Comparison of ENCODE assay signal across 21 mouse cellular contexts in the genomic region with DNA sequence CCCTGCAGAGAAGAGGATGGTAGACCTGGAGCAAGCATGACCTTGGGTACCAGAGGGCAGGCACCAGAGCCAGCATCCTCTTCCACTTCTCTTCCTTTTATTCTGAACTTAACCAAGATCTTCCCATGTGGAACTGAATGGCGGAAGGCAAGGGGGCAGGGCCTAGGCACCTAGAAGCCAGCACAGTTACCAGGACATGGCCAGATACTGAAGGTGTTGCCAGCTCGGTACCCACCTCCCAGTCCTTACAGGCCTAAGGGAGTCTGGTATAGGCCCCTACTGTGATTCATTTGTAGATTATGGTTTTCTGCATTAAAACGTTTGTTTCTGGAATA. TPM values are rescaled to one million over a fixed set of nuclear protein-coding genes. Genes with fewer than 3 reads are reported as not detected.
DNase-seq lines count a peak whose midpoint lies in the region; ATAC-seq and TF ChIP-seq lines count a peak whose summit lies in the region.
"Had no signal": no experiment of that assay in that cellular context is flagged by ENCODE, and none has a peak within 500 bp of the region (broad histone marks: within the 10 kb centered on the region; RNA-seq: fewer than 3 reads in every experiment).

No protein-coding gene starts in this region.

- H3K4me2 ChIP-seq in heart, embryonic 11.5 days: no peak overlapping the region
- H3K4me2 ChIP-seq in midbrain, embryonic 13.5 days (replicated peaks): no peak overlapping the region
- H3K4me2 ChIP-seq: limb, embryonic 13.5 days; lung, embryonic 14.5 days had no signal

- ATAC-seq in heart, embryonic 11.5 days (replicated peaks; ENCODE audit: insufficient number of reproducible peaks, low FRiP score, low TSS enrichment): no peak
- no peak for ATAC-seq in midbrain, embryonic 13.5 days
- ATAC-seq: hindbrain, embryonic 16.5 days; Patski had no signal

- TF ChIP-seq CTCF in kidney, adult 2 months (conservative IDR thresholded peaks at IDR 0.05; ENCODE audit: insufficient read depth, insufficient read length, low read depth, low read length): no peak

- H3K9ac ChIP-seq in heart, embryonic 11.5 days (ENCODE audit: low read depth, low read length): peak overlapping the region; percentile 47; the same call in 1 of the 2 replicates
- H3K9ac ChIP-seq in midbrain, embryonic 13.5 days (replicated peaks): no peak overlapping the region; the same call in 1 of the 2 replicates
- H3K9ac ChIP-seq: forebrain, postnatal 0 days; limb, embryonic 13.5 days; liver, embryonic 14.5 days; lung, embryonic 14.5 days had no signal

- DNase-seq in heart, adult 9 months (ENCODE audit: low spot score in 2 of 2): no peak
- no peak for DNase-seq in kidney, adult 2 months
- no peak for DNase-seq in kidney, postnatal 14 days
- no peak for DNase-seq in midbrain, embryonic 10.5 days (ENCODE audit: low spot score)
- DNase-seq: cerebellum, adult 9-10 months; gastrocnemius, postnatal 25 days; layer of hippocampus, adult 9-11 months; right cerebral cortex, postnatal 25 days; spleen, adult 18-20 months had no signal

- H3K4me1 ChIP-seq in heart, embryonic 11.5 days (ENCODE audit: control insufficient read depth, insufficient read depth, low read length): no peaks in the 10 kb centered on the region; the same call in 1 of the 2 replicates
- peaks cover 18% of the 10 kb centered on the region; the same call in 1 of the 2 replicates for H3K4me1 ChIP-seq in kidney, adult 2 months (ENCODE audit: control insufficient read depth, insufficient read depth, low read length)
- peaks cover 44% of the 10 kb centered on the region for H3K4me1 ChIP-seq in midbrain, embryonic 10.5 days
- peaks cover 11% of the 10 kb centered on the region for H3K4me1 ChIP-seq in midbrain, embryonic 13.5 days (replicated peaks)
- H3K4me1 ChIP-seq: limb, embryonic 13.5 days had no signal

- 75% methylated on average over 3 of the region's 3 CpGs for WGBS in heart, embryonic 11.5 days (ENCODE audit: insufficient replicate concordance)
- 60% methylated on average over 3 of the region's 3 CpGs for WGBS in kidney, adult 2 months
- WGBS in midbrain, embryonic 10.5 days: 75% methylated on average over 3 of the region's 3 CpGs
- WGBS in midbrain, embryonic 13.5 days: 87% methylated on average over 3 of the region's 3 CpGs

- no peak overlapping the region for H3K4me3 ChIP-seq in heart, embryonic 11.5 days (ENCODE audit: low read depth, low read length)
- no peak overlapping the region for H3K4me3 ChIP-seq in kidney, adult 2 months (ENCODE audit: insufficient read depth, low read depth, low read length)
- no peak overlapping the region for H3K4me3 ChIP-seq in midbrain, embryonic 10.5 days
- H3K4me3 ChIP-seq in midbrain, embryonic 13.5 days (replicated peaks): no peak overlapping the region
- H3K4me3 ChIP-seq: heart, embryonic 10.5 days; limb, embryonic 13.5 days had no signal

- no peaks in the 10 kb centered on the region for H3K9me3 ChIP-seq in heart, embryonic 11.5 days (replicated peaks; ENCODE audit: control insufficient read depth, low read length)
- no peaks in the 10 kb centered on the region for H3K9me3 ChIP-seq in midbrain, embryonic 10.5 days (replicated peaks)
- no peaks in the 10 kb centered on the region for H3K9me3 ChIP-seq in midbrain, embryonic 13.5 days
- H3K9me3 ChIP-seq: G1E; heart, embryonic 10.5 days; limb, embryonic 13.5 days had no signal

- H3K27me3 ChIP-seq in heart, embryonic 11.5 days (ENCODE audit: control insufficient read depth, insufficient read depth, low read length): no peaks in the 10 kb centered on the region
- H3K27me3 ChIP-seq in kidney, adult 2 months (replicated peaks; ENCODE audit: control insufficient read depth, insufficient read depth, low read length): no peaks in the 10 kb centered on the region
- no peaks in the 10 kb centered on the region for H3K27me3 ChIP-seq in midbrain, embryonic 10.5 days (ENCODE audit: low read depth, poor library complexity, severe bottlenecking)
- H3K27me3 ChIP-seq in midbrain, embryonic 13.5 days: no peaks in the 10 kb centered on the region
- H3K27me3 ChIP-seq: limb, embryonic 13.5 days; Patski had no signal

- no peak for TF ChIP-seq POLR2A in kidney, adult 2 months (IDR thresholded peaks at IDR 0.05; ENCODE audit: low read depth, low read length)

- H3K27ac ChIP-seq in heart, embryonic 11.5 days (ENCODE audit: low read depth, low read length): no peak overlapping the region
- H3K27ac ChIP-seq in kidney, adult 2 months (ENCODE audit: insufficient read depth, low read depth, low read length): peak overlapping the region; percentile 52
- peak overlapping the region; percentile 61 for H3K27ac ChIP-seq in midbrain, embryonic 10.5 days (replicated peaks)
- no peak overlapping the region for H3K27ac ChIP-seq in midbrain, embryonic 13.5 days
- H3K27ac ChIP-seq: heart, embryonic 10.5 days; limb, embryonic 13.5 days; liver, embryonic 14.5 days had no signal

- H3K36me3 ChIP-seq in heart, embryonic 11.5 days (ENCODE audit: control insufficient read depth, insufficient read depth, low read length): no peaks in the 10 kb centered on the region
- H3K36me3 ChIP-seq in kidney, adult 2 months (ENCODE audit: control insufficient read depth, insufficient read depth, low read length): no peaks in the 10 kb centered on the region
- H3K36me3 ChIP-seq in midbrain, embryonic 10.5 days: peaks cover 36% of the 10 kb centered on the region
- peaks cover 22% of the 10 kb centered on the region for H3K36me3 ChIP-seq in midbrain, embryonic 13.5 days
- H3K36me3 ChIP-seq: G1E had no signal

RNA-seq across cellular contexts. Expression of a gene that starts 16.6 kb away (rescaled TPM):
- 1.5 TPM in 2 replicates for polyA plus RNA-seq in heart, embryonic 11.5 days (2014; fragmentation: Nextera tagmentation; extraction: Ambion mirVana)
- polyA plus RNA-seq in kidney, adult 2 months (2012; rRNA removed): 5.4 and 5.6 TPM in 2 replicates
- polyA plus RNA-seq in midbrain, embryonic 10.5 days (2016; fragmentation: Nextera tagmentation; extraction: Ambion mirVana): 3.4 and 3.9 TPM in 2 replicates
- 7.3 and 7.6 TPM in 2 replicates for polyA plus RNA-seq in midbrain, embryonic 13.5 days (2015; fragmentation: Nextera tagmentation; extraction: Ambion mirVana)
- polyA plus RNA-seq: G1E had no signal

RNA-seq across cellular contexts. Expression of a gene that starts 29.6 kb away (rescaled TPM):
- not detected in 2 replicates for polyA plus RNA-seq in heart, embryonic 11.5 days (2014; fragmentation: Nextera tagmentation; extraction: Ambion mirVana)
- 187 and 262 TPM in 2 replicates for polyA plus RNA-seq in kidney, adult 2 months (2012; rRNA removed)
- polyA plus RNA-seq in midbrain, embryonic 10.5 days (2016; fragmentation: Nextera tagmentation; extraction: Ambion mirVana): not detected in 2 replicates
- not detected in 2 replicates for polyA plus RNA-seq in midbrain, embryonic 13.5 days (2015; fragmentation: Nextera tagmentation; extraction: Ambion mirVana)
- polyA plus RNA-seq: G1E; neural tube, embryonic 11.5 days; Patski had no signal

RNA-seq across cellular contexts. Expression of a gene that starts 44.2 kb away (rescaled TPM):
- polyA plus RNA-seq in heart, embryonic 11.5 days (2014; fragmentation: Nextera tagmentation; extraction: Ambion mirVana): 3.3 and 3.7 TPM in 2 replicates
- 46.7 and 51.2 TPM in 2 replicates for polyA plus RNA-seq in kidney, adult 2 months (2012; rRNA removed)
- polyA plus RNA-seq in midbrain, embryonic 10.5 days (2016; fragmentation: Nextera tagmentation; extraction: Ambion mirVana): 28.5 and 32.0 TPM in 2 replicates
- polyA plus RNA-seq in midbrain, embryonic 13.5 days (2015; fragmentation: Nextera tagmentation; extraction: Ambion mirVana): 12.5 and 13.9 TPM in 2 replicates

RNA-seq across cellular contexts. Expression of a gene that starts 58.3 kb away (rescaled TPM):
- polyA plus RNA-seq in heart, embryonic 11.5 days (2014; fragmentation: Nextera tagmentation; extraction: Ambion mirVana): not detected in 2 replicates
- not detected in 2 replicates for polyA plus RNA-seq in kidney, adult 2 months (2012; rRNA removed)
- polyA plus RNA-seq in midbrain, embryonic 10.5 days (2016; fragmentation: Nextera tagmentation; extraction: Ambion mirVana): not detected in 2 replicates
- not detected in 2 replicates for polyA plus RNA-seq in midbrain, embryonic 13.5 days (2015; fragmentation: Nextera tagmentation; extraction: Ambion mirVana)
- polyA plus RNA-seq: forebrain, postnatal 0 days; G1E; heart, embryonic 10.5 days; hindbrain, embryonic 16.5 days; large intestine, adult 2 months; limb, embryonic 13.5 days; liver, embryonic 14.5 days; neural tube, embryonic 11.5 days; Patski had no signal

Comparison
In these comparisons a context has a peak if more than half of its experiments do, and no peak if none do; other contexts are left out.
1. H3K27ac ChIP-seq: peak in kidney, adult 2 months (single experiment) and midbrain, embryonic 10.5 days (single experiment); none in heart, embryonic 11.5 days (single experiment) and midbrain, embryonic 13.5 days (single experiment).
2. RNA of a gene that starts 29.6 kb away (polyA plus RNA-seq): 187 to 262 TPM in kidney, adult 2 months; not detected in midbrain, embryonic 10.5 days, not detected in heart, embryonic 11.5 days and not detected in midbrain, embryonic 13.5 days; every median in the first group is over 100 times any median in the second.